Mouse (Mus musculus): ENCODE measurements around the gene Gm49355. TPM values are rescaled to one million over a fixed set of nuclear protein-coding genes. Genes with fewer than 3 reads are reported as not detected.
"Not testable (repeated sequence)": the region's sequence is repeated elsewhere in the genome, so short reads cannot be mapped to it uniquely, and the experiment has no call there.

Gm49355 gene
- 0.04 TPM in 2 replicates for polyA plus RNA-seq (2012; rRNA removed)

DNA sequence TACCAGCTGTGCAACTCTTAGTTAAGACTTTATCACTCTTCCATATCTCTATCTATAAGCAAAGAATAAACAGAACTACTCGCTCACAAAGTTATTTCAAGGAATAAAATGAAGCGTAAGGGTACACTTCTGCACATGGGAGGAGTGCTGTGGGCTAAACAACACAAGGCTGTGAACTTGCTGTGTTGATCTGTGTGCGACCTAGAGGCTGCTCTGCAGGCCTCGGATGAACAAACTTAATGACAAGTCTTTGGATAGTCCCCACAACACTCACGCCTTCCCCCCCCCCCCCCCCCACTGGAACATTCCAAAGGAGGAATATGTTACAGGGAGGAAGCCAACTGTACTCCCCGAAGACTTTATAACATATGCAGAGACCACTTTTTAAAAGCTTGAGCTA is at the start of gene Gm49355:
Gene Gm49355 (plus strand): TSS at position 336 of the 400 bp plus-strand sequence.
- 65% methylated on average over 6 of the region's 6 CpGs for WGBS
- no peak for DNase-seq (ENCODE audit: low read depth, low spot score)

DNA sequence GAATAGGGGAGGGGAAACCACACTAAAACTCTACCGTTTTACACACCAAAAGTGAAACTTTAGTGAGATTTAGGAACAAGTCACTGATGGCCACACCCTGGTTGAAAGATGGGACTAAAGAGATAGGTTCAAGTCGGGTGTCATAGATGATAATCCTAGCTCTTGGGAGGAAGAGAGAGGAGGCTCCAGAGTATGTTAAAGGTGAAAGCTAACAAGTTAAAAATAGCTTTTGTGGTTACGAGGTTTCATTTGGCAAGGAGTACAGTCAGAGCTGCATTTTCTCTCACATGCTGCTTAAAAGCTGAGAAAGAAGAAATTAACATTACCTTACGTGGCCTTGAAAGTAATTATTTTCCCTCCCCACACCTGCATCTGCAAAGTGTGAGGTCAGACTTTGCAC is 40.0 kb upstream of the Gm49355 start:
- WGBS, result 56% methylated on average over 4 of the region's 4 CpGs
- DNase-seq (ENCODE audit: low read depth, low spot score), result no peak

DNA sequence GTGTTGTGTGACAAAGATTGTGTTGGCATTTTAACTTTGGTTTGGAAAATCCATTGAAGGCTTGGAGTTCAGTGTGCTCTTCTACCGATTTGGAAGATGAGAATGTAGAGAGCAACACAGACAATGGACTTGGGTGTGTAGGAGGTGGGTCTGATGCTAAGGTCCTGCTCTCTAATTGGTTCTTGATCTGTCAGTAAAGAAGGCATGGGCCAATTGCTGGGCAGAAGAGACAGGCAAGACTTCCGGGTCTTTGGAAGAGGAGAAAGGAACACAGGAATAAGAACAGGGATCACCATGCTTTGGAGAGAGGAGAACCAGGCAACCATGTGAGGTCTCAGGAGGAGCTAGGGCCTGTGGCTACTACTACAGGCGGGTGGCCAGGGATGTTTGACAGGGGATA is 7.7 kb upstream of the Gm49355 start:
- 60% methylated on average over 3 of the region's 3 CpGs for WGBS
- DNase-seq (ENCODE audit: low read depth, low spot score), result no peak

DNA sequence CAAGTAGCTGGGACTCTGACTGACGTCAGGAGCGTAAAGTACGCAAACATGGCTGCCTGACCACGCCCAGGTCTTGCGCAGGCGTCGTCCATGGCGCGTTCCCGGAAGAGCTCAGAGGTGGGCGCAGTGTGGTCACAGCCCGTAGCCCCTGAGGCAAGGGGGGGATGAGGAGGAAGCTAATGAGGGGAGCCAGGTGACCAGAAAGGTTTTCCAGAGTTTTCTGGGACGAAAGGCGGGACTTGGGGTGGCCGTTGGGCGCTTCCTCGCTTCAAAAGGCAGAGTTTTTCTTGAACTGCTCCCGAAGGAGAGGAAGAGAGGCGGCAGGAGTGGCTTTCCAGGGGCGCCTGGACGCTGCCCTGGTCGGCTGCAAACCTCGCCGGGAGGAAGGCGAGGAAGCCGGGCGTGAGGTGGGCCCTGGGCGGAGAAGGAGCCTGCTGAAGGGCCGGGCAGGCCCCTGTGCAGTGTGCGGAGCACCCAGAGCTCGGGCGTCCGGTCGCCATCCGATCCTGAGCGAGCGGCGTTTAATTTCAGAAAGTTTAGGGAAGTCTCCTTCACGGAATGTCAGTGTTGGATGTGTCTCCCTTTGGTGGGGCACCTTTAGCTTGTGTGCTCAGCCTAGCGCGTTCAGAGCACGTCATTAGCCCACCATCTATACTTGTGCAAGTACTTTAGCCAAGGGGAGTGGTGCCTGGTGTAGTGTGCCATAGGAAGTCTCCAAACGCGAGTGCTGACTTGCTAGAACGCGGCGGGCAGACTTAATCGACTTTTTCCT is 551 bp downstream of the Gm49355 start, which contains the start of gene 3830406C13Rik:
Gene 3830406C13Rik (plus strand): TSS at position 33 of the 772 bp plus-strand sequence.
- DNase-seq (ENCODE audit: low read depth, low spot score), result peak; percentile 45
- WGBS, result under 1% methylated on average over 48 of the region's 48 CpGs

DNA sequence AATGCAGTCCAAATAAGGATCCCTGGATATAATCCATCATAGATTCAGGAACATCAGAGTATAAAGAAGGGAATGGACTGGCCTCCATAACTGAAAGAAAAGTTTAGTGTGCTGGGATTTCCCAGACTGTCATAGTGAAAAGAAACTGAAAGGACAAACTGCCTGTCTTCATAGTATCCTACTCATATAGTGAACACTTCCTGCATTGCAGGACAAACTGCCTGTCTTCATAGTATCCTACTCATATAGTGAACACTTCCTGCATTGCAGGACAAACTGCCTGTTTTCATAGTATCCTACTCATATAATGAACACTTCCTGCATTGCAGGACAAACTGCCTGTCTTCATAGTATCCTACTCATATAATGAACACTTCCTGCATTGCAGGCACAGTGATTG is 6.0 kb downstream of the Gm49355 start:
- DNase-seq (ENCODE audit: low read depth, low spot score), result not testable (repeated sequence)

DNA sequence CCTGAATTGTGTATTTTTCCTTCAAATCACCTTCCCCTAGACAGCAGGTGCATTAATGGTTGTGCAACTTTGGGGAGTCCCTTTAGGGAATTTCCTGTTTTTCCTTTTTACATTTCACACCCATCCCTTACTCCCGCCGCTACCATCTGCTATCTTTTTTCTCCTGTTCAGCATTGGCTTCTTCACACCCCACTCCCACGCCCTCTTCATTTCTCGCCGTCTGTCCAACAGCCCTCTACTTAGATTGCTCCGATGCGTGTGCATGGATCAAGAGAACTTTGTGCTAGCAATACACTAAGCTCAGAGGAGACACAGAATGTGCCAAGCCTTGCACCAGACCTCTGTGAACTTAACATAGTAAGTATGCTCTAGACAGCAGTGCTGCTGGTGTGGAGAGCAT is 12.6 kb downstream of the Gm49355 start:
- DNase-seq (ENCODE audit: low read depth, low spot score), result no peak
- WGBS, result 58% methylated on average over 7 of the region's 7 CpGs

DNA sequence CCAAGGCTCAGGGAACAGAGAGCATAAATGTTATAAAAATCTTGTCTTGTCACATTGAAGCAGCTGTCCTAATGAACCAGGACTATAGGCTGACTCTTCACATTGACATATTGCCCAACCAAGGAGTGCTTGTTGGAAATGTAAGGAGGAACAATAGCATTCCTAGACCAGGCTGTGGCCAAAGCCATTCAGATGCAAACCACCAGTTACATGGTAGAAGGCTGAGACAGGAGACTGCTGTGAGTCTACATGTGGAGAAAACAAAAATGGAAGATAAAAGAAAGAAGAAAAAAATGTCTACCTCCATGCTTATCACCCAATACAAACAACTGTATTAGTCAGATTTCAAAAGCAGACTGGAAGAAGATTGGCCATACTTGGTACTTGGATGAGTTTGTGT is 15.4 kb downstream of the Gm49355 start:
- no peak for DNase-seq (ENCODE audit: low read depth, low spot score)

DNA sequence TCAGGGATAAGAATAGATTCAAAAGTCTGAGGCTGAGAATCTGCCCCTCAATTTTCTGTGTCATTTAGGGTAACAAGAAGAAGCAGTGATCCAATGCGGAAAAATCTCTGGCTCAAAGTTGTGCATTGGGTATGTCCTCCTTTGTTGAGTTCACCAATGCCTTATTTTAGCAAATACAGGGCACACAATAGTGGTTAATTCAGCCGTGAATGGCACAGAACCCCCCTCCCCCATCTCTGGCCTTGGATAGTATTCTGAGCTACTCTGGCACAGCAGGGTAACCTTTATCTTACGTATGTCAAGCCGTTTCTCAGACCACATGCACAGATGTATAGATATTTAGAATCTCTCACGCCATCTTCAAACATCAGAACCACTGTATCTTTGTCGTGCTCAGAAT is 15.9 kb downstream of the Gm49355 start:
- 88% methylated on average over 6 of the region's 6 CpGs for WGBS
- DNase-seq (ENCODE audit: low read depth, low spot score), result no peak

DNA sequence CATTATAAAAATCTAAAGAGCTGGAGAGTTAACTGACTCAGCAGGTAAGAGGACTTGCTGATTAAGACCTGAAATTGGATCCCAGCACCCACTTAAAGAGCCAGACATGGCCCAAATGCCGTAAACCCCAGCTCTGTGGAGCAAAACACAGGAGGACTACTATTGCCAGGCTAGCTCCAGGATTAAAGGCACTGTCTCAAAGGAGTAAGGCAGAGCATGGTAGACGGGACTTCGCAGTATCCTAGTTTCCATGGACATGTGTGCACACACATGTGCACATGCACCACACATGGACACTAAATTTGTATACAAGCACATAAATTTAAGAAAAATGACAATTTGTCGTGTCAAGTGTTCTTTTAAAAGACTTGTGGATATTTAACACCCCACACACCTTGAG is 16.5 kb downstream of the Gm49355 start:
- DNase-seq (ENCODE audit: low read depth, low spot score), result no peak
- 87% methylated on average over 4 of the region's 4 CpGs for WGBS

DNA sequence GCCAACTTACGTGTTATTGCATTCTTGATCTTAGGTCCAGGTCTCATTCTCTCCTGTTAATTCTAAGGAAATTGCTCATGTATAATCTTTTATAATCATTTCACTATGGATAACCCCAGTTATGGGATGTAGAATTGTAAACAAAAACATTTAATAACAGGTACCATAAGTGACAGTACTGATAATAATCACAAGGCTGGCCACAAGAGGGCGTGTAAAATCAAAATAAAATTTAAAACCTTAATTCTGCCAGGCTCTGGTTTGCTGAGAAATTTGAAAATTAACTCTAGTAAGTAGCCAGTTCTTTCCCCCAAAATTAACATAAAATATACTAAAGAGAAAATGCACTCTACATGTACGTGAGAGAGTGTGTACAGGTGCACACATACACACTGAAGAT is 16.9 kb downstream of the Gm49355 start:
- DNase-seq (ENCODE audit: low read depth, low spot score), result no peak
- 80% methylated on average over 3 of the region's 3 CpGs for WGBS

DNA sequence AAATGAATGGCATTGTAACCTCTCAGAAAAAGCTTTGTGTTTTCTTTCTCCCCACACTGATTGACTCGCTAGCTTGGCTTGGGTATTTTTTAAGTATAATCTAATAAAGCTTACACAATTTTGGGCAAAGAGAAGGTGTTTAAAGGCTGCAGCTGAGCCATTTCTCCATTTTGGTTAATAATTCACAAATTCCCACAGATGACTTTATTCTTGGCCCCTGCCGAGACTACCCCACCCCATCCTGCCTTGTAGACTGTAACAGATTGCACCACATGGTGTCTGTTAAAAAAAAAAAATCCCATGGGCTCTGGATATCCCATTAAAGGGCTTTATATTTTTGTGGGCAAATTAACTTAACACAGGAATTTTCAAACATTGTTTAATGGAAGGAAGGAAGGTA is 19.3 kb downstream of the Gm49355 start:
- WGBS, result 38% methylated on average over 2 of the region's 2 CpGs
- DNase-seq (ENCODE audit: low read depth, low spot score), result no peak

DNA sequence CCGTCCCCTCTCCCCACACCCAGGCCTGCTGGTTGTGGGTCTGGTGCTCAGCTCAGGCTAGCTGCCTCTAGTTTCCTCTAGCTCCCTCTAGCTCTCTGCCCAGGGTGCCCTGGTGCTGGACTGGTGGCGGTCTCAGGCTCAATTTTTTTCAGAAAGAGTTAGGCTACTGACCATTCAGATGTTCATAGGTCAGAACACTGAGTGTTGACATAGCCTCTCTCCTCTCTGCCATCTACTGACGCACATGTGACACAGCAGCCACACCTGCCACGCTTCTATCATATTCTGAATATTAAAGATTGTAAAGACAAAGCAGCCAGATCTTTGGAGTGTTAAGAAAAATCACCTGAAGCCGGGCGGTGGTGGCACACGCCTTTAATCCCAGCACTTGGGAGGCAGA is 49.8 kb downstream of the Gm49355 start:
- no peak for DNase-seq (ENCODE audit: low read depth, low spot score)
- WGBS, result 61% methylated on average over 7 of the region's 7 CpGs

DNA sequence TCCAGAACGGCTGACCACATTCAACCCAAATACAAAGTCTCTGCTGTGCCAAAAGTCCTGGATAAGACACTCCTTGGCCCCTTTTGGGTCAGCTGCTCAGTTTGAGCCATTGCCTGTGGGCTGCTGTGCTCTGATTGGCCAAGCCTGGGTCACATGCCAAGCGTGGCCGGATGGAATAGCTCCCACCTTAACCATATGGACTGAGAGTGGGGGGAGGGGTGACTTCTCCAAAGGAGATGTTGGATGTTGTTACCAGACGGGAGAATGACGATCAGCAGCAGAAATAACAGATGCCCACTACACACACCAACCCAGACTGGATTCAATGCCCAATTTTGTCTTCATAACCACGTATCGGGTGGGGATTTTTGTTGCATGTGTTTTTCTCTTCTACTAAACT is 51.1 kb downstream of the Gm49355 start:
- no peak for DNase-seq (ENCODE audit: low read depth, low spot score)
- WGBS, result 38% methylated on average over 7 of the region's 7 CpGs

DNA sequence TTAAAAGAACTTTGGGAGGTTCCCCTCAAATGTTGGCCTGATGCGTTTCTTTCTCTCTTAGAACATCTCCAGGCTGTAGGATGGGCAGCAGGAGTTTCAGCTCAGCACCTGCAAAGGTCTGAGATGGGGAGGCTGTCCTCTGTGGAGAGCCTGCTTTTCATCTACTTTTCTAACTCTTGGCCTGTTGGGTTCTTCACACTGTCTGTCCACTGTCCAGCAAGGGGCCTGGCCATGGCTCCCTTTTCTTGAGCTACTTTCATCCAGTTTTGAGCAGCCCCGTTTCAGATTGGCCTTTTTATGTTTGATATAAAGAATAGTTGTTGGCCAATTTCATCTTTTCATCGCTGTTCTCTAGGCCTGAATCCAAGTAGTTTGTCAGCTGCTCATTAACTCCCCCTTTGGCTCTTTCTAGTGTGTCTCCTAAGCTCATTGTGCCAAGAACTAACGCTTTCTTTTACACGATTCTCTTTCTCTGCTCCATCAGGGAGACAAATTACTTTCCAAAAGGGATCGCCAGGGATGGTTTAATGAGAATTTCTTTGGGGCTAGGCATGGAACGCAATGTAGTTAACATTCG is 53.7 kb downstream of the Gm49355 start:
- 18% methylated on average over 8 of the region's 8 CpGs for WGBS
- no peak for DNase-seq (ENCODE audit: low read depth, low spot score)

DNA sequence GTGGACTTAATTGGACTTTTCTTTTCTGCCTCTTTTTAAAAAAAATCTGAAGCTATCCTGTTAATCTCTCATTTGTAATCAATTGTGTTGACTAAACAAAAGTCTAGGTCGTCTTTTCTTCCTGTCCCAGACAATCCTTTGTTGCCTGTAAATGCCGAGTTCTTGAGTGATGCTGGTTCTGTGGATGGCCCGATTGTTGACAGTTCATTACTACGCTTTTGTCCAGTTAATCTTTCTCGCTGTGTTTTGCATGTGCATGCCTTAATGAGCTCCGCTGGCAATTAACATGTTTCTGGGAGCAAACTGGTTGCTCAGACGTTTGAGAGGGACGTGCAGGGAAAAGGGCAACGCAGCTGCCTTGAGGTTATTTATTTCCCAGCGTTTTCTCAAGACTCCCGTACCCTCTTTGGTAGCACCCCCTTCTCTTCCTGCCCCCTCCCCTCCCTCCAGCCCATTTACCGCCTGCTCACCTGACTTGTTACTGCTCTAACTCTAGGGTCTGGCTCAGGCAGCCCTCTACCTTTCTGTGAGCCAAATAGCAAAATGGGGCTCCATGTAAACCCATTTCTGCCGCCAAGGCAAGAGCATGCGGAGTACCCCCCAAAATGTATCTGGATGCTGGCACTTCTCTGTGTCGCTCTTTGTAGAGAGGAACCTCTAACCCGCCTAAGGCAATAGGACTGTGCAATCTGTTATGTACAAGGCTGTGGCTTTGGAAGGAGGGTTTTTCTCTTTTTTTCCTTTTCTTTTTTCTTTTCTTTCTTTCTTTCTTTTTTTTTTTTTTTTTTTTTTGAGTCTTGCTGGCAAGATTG is 54.4 kb downstream of the Gm49355 start:
- no peak for DNase-seq (ENCODE audit: low read depth, low spot score)
- WGBS, result 7% methylated on average over 16 of the region's 16 CpGs

DNA sequence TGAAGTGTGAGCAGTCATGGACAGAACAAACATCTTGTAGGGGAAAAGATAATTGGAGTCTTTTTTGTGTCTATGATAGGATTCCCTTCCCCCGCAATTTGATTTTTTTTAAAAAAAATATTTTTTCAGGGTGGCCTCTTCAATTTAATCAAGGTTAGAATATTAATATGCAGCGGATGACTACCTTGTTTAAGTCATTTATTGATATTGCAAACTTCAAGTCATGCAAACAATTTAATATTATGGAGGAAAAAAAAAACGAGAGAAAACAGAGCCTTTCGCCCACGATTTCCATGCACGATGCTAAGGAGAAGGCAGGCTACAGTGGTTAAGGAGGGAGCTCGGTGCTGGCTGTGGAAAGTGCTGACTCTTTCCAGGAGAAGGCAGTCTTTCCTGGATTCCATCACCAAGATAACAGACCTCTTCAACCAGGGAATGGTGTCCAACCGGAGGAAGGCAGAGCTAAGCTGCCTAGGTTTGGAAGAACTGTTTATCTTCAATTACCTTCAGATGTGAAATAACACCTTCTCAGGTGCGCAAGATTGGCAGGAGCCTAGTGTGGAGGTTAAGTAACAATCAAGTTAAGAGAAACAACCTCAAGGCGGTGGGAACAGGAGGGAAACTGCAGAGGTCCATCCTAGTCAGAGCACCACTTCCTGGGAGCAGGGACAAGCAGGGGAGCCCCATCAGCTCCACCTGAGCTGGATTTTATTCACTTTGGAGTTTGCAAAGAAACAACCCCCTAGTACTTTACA is 55.2 kb downstream of the Gm49355 start:
- DNase-seq (ENCODE audit: low read depth, low spot score), result no peak
- WGBS, result 4% methylated on average over 10 of the region's 10 CpGs

DNA sequence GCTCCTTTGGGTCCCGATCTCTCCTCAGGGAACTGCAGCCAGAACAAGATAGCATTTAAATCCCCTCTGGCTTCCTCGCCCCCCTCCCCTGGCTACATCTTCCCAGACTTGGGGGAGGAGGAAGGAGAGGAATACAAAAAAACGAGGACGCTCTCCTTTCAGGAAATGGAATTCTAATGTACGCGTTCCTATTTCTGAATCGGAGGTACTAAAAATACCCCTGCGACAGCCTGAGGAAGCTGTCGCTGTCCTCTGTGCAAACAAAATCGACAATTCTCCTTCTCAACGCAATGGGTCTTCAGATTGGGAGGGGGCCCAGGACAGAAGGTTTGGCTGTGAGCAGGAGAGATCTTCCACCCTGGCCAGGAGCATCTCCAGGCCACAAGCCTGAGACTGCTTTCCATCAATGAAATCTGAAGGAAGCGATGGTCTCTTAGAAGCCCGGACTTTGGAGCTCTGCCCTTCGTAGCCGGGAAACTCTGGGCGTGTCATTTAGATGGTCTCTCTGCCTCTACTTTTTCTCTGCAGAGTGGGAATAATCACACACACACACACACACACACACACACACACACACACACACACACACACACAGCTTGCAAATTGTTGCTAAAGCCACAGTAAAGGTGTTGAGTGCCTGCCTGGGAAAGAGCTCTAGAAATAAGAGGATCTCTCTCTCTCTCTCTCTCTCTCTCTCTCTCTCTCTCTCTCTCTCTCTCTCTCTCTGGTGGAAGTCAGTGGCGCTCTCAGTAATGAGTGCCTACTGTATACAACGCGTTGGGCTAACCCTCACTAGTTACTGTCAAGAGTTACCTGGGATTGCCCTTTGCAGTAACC is 56.7 kb downstream of the Gm49355 start:
- WGBS, result 3% methylated on average over 19 of the region's 19 CpGs
- no peak for DNase-seq (ENCODE audit: low read depth, low spot score)

DNA sequence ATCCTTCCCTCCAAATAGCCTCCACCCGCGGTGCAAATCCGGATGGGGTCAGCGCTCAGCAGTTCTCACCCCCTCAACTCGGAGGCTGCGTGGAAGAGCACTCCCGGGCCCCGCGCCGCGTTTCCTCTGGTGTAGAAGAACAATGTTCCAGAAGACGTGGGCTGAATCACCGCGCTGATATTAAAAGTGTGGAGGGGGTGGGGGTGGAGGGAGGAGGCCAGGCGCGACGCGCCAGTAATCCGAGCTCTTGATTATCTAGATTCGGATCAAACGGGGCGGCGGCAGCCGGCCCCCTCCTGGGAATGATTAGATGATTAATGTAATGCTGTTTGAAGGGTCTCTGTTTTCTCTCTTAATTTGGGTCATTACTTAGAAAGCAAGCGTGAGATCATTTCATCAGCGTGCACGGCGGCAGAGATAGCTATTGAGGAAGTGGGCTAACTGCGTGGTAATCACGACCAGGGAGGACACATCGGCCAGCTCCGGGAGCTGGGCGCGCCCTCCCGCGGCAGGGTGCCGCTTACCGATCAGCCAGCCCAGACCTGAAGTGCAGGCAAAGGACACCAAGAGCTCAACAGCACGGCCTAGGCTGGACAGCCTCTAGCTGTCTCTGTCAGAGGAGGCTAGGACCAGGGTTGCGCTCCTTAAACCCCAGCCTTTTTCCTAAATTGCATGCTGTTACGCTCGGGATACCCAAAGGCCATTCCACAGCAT is 57.5 kb downstream of the Gm49355 start:
- DNase-seq (ENCODE audit: low read depth, low spot score), result no peak
- WGBS, result 3% methylated on average over 42 of the region's 42 CpGs
